Mouse (Mus musculus) cerebellum, adult 2 months (tissue): Measurements from ENCODE around the gene Rrp15. TPM values are rescaled to one million over a fixed set of nuclear protein-coding genes. Genes with fewer than 3 reads are reported as not detected.

ENCODE experiments used
- DNase-seq, 2 experiments: peaks; one replicate each; pipeline ENCODE4 v3.0.0; 2021
- H3K27ac ChIP-seq: fragments of 200-500 bp; 2 replicates; pipeline ENCODE4 v1.5.1; 2012; ENCODE audit warnings: low read length, control low read depth, inconsistent platforms; ENCODE audit not compliant: insufficient read depth
- H3K27me3 ChIP-seq: fragments of 200-500 bp; 2 replicates; pipeline ENCODE4 v1.6.1; 2012; ENCODE audit warnings: inconsistent platforms, mild to moderate bottlenecking, low read length, moderate library complexity; ENCODE audit not compliant: control insufficient read depth, insufficient read depth
- H3K4me1 ChIP-seq: fragments of 200-500 bp; 2 replicates; pipeline ENCODE4 v1.6.1; 2011; ENCODE audit warnings: low read length; ENCODE audit not compliant: control insufficient read depth, insufficient read depth
- H3K4me3 ChIP-seq: fragments of 200-500 bp; replicated peaks from 2 replicates; pipeline ENCODE3; 2011; ENCODE audit warnings: mild to moderate bottlenecking, low read depth, low read length, control low read depth; ENCODE audit not compliant: insufficient read depth
- CTCF ChIP-seq: fragments of 200-500 bp; IDR thresholded peaks from 2 replicates; pipeline ENCODE4 v1.5.1; 2011; ENCODE audit warnings: low read depth, mild to moderate bottlenecking, control low read depth, low read length, moderate library complexity, borderline replicate concordance; ENCODE audit not compliant: insufficient read depth
- POLR2A ChIP-seq: fragments of 200-500 bp; IDR thresholded peaks from 2 replicates; pipeline ENCODE4 v1.6.1; 2011; ENCODE audit warnings: low read length, control low read depth, borderline replicate concordance; ENCODE audit not compliant: insufficient read depth
- WGBS: fragments of 180-500 bp; shearing (Covaris S2); methylation state at CpG from one replicate; pipeline ENCODE4 v1.1.7; 2018; 5-methylcytosine and 5-hydroxymethylcytosine counted together
- polyA plus RNA-seq: library from polyadenylated mRNA; depleted of rRNA; stranded (reverse); fragments of >200 nt; gene quantifications from 2 replicates; pipeline ENCODE4 v1.2.3, GENCODE M21; 2012; rRNA removed

The Rrp15 gene
- polyA plus RNA-seq, 1 experiment, result 12.2 TPM

DNA sequence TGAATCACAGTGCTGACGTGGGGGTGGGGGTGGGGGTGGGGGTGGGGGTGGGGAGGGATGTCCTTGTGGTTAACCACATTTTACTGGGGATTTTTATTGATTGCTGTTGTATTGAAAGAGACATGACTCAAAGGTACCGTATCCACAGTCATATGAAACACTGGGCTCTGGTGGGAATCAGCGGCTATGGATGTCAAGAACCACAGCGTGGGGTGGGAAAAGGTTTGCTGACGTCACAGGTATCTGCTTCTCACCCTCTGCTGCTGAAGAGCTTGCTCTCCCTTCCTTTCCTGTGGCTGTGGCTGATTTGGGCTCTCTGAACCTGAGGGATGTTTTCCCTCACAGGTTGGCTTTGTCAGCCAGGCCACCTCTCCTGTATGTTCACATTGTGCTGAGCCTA, 73.0 kb downstream of the Rrp15 start:
- Histone ChIP-seq H3K4me3 (no peak overlapping the region), H3K27ac (no peak overlapping the region), H3K27me3 (no peaks in the 10 kb centered on the region), H3K4me1 (peaks cover 2% of the 10 kb centered on the region; the same call in 1 of the 2 replicates)
- WGBS, result 74% methylated on average over 5 of the region's 5 CpGs
- TF ChIP-seq CTCF, result no peak
- no peak for TF ChIP-seq POLR2A
- DNase-seq, result no peak

DNA sequence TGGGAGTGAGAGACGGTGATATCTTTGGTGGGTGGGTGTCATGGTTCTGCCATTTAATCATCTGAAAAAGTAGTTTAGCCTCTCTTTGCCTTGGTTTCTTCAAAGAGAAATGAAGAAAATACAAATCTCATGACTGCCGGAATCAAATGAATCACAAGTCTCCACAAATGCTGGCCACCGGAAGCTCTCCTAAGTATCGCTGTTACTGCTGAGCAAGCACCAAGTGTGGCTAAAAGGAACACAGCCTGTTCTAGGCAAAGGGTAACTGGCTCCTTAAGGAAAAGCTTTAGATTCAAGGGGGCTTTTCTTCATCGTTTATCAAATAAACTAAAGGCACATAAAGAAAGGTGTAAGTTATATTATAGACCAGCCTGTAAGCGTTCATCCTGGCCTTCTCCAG, 73.9 kb downstream of the Rrp15 start:
- no peak overlapping the region for H3K27ac ChIP-seq
- 90% methylated on average over 6 of the region's 6 CpGs for WGBS
- TF ChIP-seq POLR2A (no peak), CTCF (no peak)
- H3K4me3 ChIP-seq, result no peak overlapping the region
- H3K27me3 ChIP-seq, result no peaks in the 10 kb centered on the region
- DNase-seq, result no peak
- H3K4me1 ChIP-seq, result peaks cover 2% of the 10 kb centered on the region; the same call in 1 of the 2 replicates

DNA sequence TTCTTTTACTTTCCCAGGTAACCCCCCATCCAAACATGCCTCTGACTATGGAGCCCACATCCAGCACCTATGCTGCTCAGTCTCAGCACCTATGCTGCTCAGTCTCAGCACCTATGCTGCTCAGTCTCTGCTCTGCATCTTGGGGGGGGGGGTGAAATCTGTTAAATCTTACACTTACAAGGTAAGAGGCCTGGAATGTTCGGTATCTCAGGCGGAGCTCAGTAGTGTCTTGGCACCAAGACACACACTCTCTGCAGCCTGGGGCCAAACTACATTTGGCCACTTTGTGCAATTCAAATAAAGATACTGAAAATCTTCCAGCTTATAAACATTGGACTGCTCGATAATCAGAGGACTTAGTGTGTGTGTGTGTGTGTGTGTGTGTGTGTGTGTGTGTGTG, 74.5 kb downstream of the Rrp15 start:
- Histone ChIP-seq H3K4me1 (peaks cover 2% of the 10 kb centered on the region; the same call in 1 of the 2 replicates), H3K27me3 (no peaks in the 10 kb centered on the region), H3K27ac (no peak overlapping the region), H3K4me3 (no peak overlapping the region)
- TF ChIP-seq CTCF (no peak), POLR2A (no peak)
- no peak for DNase-seq
- WGBS, result 41% methylated on average over 3 of the region's 3 CpGs

DNA sequence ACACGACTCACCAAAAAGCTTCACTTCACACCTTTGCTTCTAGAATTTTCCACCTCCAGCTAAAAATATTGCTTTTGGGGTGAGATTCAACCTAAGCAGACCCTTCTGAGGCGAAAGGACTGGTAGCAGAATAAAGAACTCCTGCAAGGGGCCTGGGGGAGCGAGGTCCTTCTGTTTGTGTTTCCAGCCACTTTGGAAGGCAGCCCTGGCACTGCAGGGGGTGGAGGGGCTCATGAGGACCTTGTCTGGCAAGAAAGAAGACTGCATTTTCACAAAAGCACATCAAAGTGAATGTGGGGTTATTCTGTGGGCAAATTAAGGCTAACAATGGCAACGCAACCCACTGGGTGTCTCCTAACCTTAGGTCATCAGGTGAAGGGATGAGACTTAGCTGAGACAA, 76.0 kb downstream of the Rrp15 start:
- no peaks in the 10 kb centered on the region for H3K27me3 ChIP-seq
- no peak overlapping the region for H3K27ac ChIP-seq
- TF ChIP-seq CTCF (no peak), POLR2A (no peak)
- DNase-seq, result no peak
- 50% methylated on average over 4 of the region's 4 CpGs for WGBS
- peaks cover 2% of the 10 kb centered on the region; the same call in 1 of the 2 replicates for H3K4me1 ChIP-seq
- H3K4me3 ChIP-seq, result no peak overlapping the region

Other genes with a start within 250 kb of the Rrp15 start
- 3.8 and 4.0 TPM in 2 replicates for gene Tgfb2, start 43.4 kb downstream of the Rrp15 start, polyA plus RNA-seq
- 0.08 TPM in 1 of 2 replicates, not detected in the other for gene D1Pas1, start 218.1 kb upstream of the Rrp15 start, polyA plus RNA-seq